Mouse (Mus musculus) gastrocnemius, adult 8-10 months (tissue): ENCODE results near the gene Taf4. TPM values are rescaled to one million over a fixed set of nuclear protein-coding genes. Genes with fewer than 3 reads are reported as not detected.
A peak's percentile ranks its signal among the peaks of the same experiment; 100 is the strongest.

Experiments used
- DNase-seq, 2 experiments: peaks; one replicate each; pipeline ENCODE4 v3.0.0; 2022; ENCODE audit warnings: low spot score in 2 of 2
- total RNA-seq, 4 experiments: library from RNA; stranded (reverse); gene quantifications; 2 replicates each; pipeline ENCODE4 v1.2.4; 2022

Taf4 gene
- total RNA-seq, result 1 to 10 TPM; 7.2 to 9.6 (median 8.8) TPM

GRCm38 (mm10) chr2:179976628-179977343, at the start of gene Taf4:
Gene Taf4 (minus strand): TSS chr2:179976646.
- DNase-seq, result peak; percentile 67 to 79

GRCm38 (mm10) chr2:180025861-180026200, 49.4 kb upstream of the Taf4 start:
- no peak for DNase-seq

GRCm38 (mm10) chr2:180025135-180025860, 48.9 kb upstream of the Taf4 start:
- no peak for DNase-seq

- peak; percentile 98 to 99 for DNase-seq
Observed at GRCm38 (mm10) chr2:180024401-180025098, 48.1 kb upstream of the Taf4 start, which contains the start of gene Lsm14b. Gene Lsm14b (plus strand): TSS chr2:180024987.

GRCm38 (mm10) chr2:180022751-180023150, 46.3 kb upstream of the Taf4 start:
- no peak for DNase-seq

- DNase-seq, result no peak
Observed at GRCm38 (mm10) chr2:180020919-180021318, 44.5 kb upstream of the Taf4 start.

GRCm38 (mm10) chr2:180020091-180020661, 43.7 kb upstream of the Taf4 start:
- no peak for DNase-seq

- no peak for DNase-seq
Observed at GRCm38 (mm10) chr2:180018573-180018972, 42.1 kb upstream of the Taf4 start.

GRCm38 (mm10) chr2:180017632-180018031, 41.2 kb upstream of the Taf4 start:
- DNase-seq, result no peak

GRCm38 (mm10) chr2:180013686-180014085, 37.2 kb upstream of the Taf4 start:
- no peak for DNase-seq

- DNase-seq, result no peak
Observed at GRCm38 (mm10) chr2:180011370-180011769, 34.9 kb upstream of the Taf4 start.

GRCm38 (mm10) chr2:180010686-180011085, 34.2 kb upstream of the Taf4 start:
- no peak for DNase-seq

GRCm38 (mm10) chr2:180006352-180007017, 30.0 kb upstream of the Taf4 start:
- no peak for DNase-seq

- DNase-seq, result no peak
Observed at GRCm38 (mm10) chr2:180005656-180006351, 29.4 kb upstream of the Taf4 start.

- no peak for DNase-seq
Observed at GRCm38 (mm10) chr2:180001635-180002034, 25.2 kb upstream of the Taf4 start.

- no peak for DNase-seq
Observed at GRCm38 (mm10) chr2:179998431-179998830, 22.0 kb upstream of the Taf4 start.

- DNase-seq, result no peak
Observed at GRCm38 (mm10) chr2:179993071-179993470, 16.6 kb upstream of the Taf4 start.

- DNase-seq, result no peak
Observed at GRCm38 (mm10) chr2:179989098-179989497, 12.7 kb upstream of the Taf4 start.

GRCm38 (mm10) chr2:179986437-179987022, 10.1 kb upstream of the Taf4 start:
- no peak for DNase-seq

- DNase-seq, result no peak
Observed at GRCm38 (mm10) chr2:179985695-179986094, 9.2 kb upstream of the Taf4 start.
